Mouse (Mus musculus) MN1 (cell line): Measurements from ENCODE around the gene Gramd4.
A peak's percentile ranks its signal among the peaks of the same experiment; 100 is the strongest.
"Not testable (repeated sequence)": the region's sequence is repeated elsewhere in the genome, so short reads cannot be mapped to it uniquely, and the experiment has no call there.

Experiments
- DNase-seq: peaks from one replicate; pipeline ENCODE4 v3.0.0-alpha.2; 2016; ENCODE audit warnings: low spot score

Gramd4 gene

GRCm38 (mm10) chr15:86165811-86166590, 108.5 kb downstream of the Gramd4 start:
- no peak for DNase-seq

GRCm38 (mm10) chr15:86167032-86167655, 109.6 kb downstream of the Gramd4 start:
- DNase-seq: no peak

GRCm38 (mm10) chr15:86167787-86168504, 110.5 kb downstream of the Gramd4 start:
- no peak for DNase-seq

GRCm38 (mm10) chr15:86168505-86168867, 111.0 kb downstream of the Gramd4 start:
- no peak for DNase-seq

GRCm38 (mm10) chr15:86168941-86169816, 111.7 kb downstream of the Gramd4 start:
- DNase-seq: no peak

GRCm38 (mm10) chr15:86169817-86170110, 112.3 kb downstream of the Gramd4 start:
- DNase-seq: peak; percentile 73

GRCm38 (mm10) chr15:86171316-86171715, 113.8 kb downstream of the Gramd4 start:
- no peak for DNase-seq

- no peak for DNase-seq
Observed at GRCm38 (mm10) chr15:86172124-86172523, 114.6 kb downstream of the Gramd4 start.

GRCm38 (mm10) chr15:86172526-86172925, 115.0 kb downstream of the Gramd4 start:
- DNase-seq: no peak

- DNase-seq: no peak
Observed at GRCm38 (mm10) chr15:86173136-86173985, 115.9 kb downstream of the Gramd4 start.

- DNase-seq: no peak
Observed at GRCm38 (mm10) chr15:86175253-86176050, 118.0 kb downstream of the Gramd4 start.

GRCm38 (mm10) chr15:86176166-86176565, 118.7 kb downstream of the Gramd4 start:
- DNase-seq: no peak

- DNase-seq: no peak
Observed at GRCm38 (mm10) chr15:86176771-86177702, 119.5 kb downstream of the Gramd4 start.

GRCm38 (mm10) chr15:86177703-86178251, 120.3 kb downstream of the Gramd4 start:
- not testable (repeated sequence) for DNase-seq

GRCm38 (mm10) chr15:86178594-86178993, 121.1 kb downstream of the Gramd4 start:
- no peak for DNase-seq

GRCm38 (mm10) chr15:86180427-86180826, 122.9 kb downstream of the Gramd4 start:
- no peak for DNase-seq

- not testable (repeated sequence) for DNase-seq
Observed at GRCm38 (mm10) chr15:86181321-86181720, 123.8 kb downstream of the Gramd4 start.

- DNase-seq: peak; percentile 86
Observed at GRCm38 (mm10) chr15:86181941-86182439, 124.5 kb downstream of the Gramd4 start.

GRCm38 (mm10) chr15:86182646-86183045, 125.2 kb downstream of the Gramd4 start:
- DNase-seq: peak; percentile 88
